Mouse (Mus musculus) layer of hippocampus, postnatal 36 days (tissue): ENCODE measurements at regions not wholly inside any gene's neighbourhood (a gene's known extent, or its start where the extent isn't known, plus 50 kb on each side); places are given as distances from the start of the nearest gene placed in this dataset.

Source experiments
- DNase-seq, 2 experiments: peaks; one replicate each; pipeline ENCODE4 v3.0.0; 2022

DNA sequence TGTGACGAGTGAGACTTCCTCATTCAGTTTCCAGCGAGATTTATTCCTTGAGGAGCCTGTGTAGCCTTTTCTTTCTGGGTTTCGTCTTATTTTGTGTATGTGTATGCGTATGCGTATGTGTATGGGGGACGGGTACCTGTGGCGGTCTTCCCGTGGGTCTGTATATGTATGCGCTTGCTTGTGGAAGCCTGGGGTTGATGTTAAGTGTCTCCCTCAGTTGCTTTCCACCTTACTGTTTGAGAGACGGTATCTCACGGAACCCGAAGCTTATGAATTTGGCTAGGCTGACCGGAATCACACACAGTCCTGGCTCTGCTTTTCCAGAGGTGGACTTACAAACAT, 87.1 kb downstream of the Ankrd50 start:
- no peak for DNase-seq

- no peak for DNase-seq
These were observed 87.7 kb downstream of the Ankrd50 start for GRCm38 (mm10) chr3:38396760-38397614.

DNA sequence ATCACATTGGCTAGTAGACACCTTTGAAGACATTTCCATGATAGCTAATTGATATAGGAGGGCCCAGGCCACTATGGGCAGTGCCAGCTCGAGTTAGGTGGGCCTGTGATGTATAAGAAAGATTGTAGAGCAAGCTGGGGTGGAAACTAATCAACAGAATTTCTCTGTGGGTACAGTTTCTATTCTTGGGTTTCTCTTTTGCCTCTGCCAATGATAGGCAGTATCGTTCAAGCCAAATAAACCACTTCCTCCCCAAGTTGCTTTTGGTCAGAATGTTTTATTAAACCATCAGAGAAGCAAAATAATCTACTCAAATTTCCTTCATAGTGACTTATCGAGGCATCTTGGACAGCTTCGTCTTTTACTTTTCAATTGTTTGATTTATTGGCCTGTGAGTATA, 90.3 kb downstream of the Ankrd50 start:
- no peak for DNase-seq

- DNase-seq = no peak
These were observed 95.0 kb downstream of the Ankrd50 start for GRCm38 (mm10) chr3:38389647-38390046.

GRCm38 (mm10) chr3:38388961-38389360, 95.7 kb downstream of the Ankrd50 start:
- no peak for DNase-seq

DNA sequence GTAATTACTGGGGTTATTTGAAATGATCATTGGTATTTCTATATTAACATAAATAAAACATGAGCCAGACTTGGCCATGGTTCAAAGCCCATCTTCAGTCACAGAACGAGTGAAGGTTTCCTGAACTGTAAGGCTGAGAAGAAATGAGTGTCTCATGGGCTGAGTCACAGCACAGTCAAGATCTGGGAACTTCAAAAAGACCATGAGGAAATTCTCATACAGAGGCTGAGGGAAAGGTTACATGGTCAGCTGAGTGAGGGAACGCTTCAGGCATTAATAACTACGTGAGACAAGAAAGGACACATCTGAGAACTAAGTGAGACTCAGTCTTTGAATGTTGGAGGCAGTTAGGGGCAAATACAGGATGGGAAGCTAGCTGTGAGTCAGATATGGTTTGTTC, 101.9 kb downstream of the Ankrd50 start:
- DNase-seq = no peak

GRCm38 (mm10) chr3:38381623-38382022, 103.0 kb downstream of the Ankrd50 start:
- DNase-seq = no peak

DNA sequence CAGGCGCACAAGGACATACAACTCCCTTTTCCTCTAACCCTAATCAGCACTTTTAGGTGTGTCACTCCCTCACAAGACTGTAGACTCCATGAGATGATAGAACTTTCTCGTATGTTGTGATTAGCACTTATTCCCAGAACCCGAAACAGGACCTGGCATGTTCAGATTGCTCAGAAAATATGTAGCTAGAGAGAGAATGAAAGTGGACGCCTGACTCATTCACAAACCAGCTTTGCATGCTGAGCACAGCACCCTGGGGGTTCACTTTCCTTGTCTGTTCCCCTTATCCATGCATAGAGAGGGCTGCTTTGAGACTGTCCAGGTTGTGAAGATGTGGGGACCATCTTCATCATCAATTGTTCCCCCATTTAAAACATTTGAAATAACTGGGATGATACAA, 111.0 kb downstream of the Ankrd50 start:
- DNase-seq = no peak

- no peak for DNase-seq
These were observed 112.9 kb downstream of the Ankrd50 start for GRCm38 (mm10) chr3:38371702-38372101.

GRCm38 (mm10) chr3:38363888-38364287, 120.8 kb downstream of the Ankrd50 start:
- DNase-seq = no peak

GRCm38 (mm10) chr3:38361411-38361810, 123.2 kb downstream of the Ankrd50 start:
- no peak for DNase-seq

- no peak for DNase-seq
These were observed 123.7 kb downstream of the Ankrd50 start for GRCm38 (mm10) chr3:38360974-38361373.

DNA sequence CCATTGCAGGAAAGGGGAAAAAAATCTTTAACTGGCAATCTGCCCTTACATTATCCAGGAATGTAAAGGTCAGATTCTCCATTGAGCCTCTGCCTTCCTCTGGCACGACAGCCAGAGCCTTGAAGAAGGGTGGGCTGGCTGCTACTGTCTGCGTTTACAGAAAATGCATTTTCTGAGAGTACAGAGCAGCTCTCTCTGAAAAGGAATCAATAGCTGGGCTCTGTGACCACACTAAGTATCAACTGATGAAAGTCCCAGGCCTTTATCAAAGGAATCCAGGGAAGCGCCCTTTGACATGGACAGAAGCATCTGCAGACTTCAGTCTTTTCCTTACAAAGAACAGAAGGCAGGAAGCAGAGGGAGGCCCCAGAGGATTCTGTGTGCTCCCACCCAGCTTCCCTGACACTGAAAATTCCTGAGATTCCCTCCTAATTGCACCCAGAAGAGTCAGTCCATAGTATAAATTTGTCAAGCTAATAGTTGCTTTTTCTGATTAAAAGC, 124.2 kb downstream of the Ankrd50 start:
- DNase-seq = no peak

GRCm38 (mm10) chr3:38357905-38358491, 126.6 kb downstream of the Ankrd50 start:
- no peak for DNase-seq

DNA sequence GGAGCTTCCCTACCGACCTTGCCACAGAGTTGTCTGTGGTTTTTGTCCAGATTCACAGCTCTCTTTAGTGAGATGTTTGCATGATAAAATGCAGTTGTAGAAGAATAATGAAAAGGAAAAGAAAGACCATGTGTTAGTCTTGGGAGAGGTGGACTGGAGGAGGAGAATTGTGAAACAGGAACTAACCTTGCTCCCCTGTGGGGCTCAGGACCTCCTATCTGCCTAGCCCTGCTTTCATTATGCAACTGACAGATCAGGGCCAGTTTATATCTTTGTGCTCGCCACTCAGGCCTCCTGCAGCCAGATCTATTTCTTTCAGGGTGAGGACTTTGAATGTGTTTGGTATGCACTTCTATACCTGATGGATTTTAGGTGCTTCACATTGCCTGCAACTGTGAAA, 140.4 kb downstream of the Ankrd50 start:
- DNase-seq = no peak

DNA sequence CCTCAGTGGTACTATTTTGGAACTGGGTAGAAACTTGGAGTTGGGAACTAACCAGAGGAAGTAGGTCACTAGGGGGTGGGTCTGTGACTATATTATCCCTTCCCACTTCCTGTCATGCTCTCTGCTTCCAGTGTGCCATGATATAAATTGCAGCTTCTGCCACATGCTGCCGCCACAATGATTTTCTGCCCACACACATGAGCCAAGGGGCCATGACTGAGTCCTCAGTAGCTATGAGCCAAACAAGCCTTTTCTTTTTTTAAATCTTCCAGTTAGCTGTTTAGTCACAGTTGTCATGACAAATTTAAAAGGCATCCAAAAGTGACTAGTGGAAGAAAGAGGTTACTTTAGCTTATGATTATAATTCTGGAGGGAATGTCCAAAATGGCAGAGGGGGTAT, 143.0 kb downstream of the Ankrd50 start:
- no peak for DNase-seq

DNA sequence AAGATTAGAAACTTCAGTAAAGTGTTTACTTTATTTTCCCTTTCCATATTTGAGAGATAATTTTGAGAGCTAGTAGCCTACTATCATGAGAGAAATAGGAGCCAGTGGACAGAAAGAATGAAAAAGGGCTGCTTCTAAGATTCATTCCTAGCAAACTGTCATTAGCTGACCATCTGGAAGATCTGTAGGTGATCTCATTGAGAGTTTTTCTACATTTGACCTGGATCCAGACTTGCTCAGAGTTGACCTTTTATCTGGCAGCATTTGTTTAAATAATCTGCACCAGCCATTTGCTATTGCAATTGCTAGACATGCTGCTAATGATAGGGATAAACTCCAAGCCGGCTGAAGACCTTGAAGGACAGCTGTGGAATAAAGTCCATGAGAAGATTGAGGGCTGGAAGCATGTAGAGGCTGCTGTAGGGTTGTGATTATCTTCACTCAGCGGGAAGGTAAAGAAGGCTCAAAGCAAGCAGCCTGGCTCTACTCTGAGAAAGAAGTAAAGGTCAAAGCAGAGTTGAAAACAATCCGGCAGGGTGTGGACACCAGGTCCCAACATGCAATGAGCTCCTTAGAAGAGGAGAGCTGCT, 151.2 kb downstream of the Ankrd50 start:
- DNase-seq = no peak

GRCm38 (mm10) chr3:38331169-38331568, 153.5 kb downstream of the Ankrd50 start:
- DNase-seq = no peak

GRCm38 (mm10) chr3:38327286-38327685, 157.4 kb downstream of the Ankrd50 start:
- no peak for DNase-seq

- no peak for DNase-seq
These were observed 158.4 kb downstream of the Ankrd50 start for GRCm38 (mm10) chr3:38326211-38326610.

DNA sequence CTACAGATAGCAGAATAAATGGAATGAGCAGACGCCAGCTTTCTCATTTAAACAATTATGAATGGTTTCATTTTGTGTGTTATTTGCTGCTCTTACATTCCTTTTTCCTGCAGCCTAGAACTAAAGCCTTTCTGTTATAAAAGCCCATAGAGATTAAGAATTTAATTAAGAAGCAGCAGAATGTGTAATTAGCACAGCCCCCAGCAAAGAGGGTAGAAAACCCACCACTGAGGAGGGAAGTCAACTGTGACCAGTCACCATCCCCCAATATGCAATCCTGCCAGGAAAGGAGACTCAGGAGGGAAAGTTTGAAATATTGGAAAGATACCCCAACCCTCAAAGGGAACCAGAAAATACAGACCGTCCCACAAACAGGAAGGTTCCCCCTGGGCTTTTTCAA, 160.0 kb downstream of the Ankrd50 start:
- no peak for DNase-seq

- no peak for DNase-seq
These were observed 162.2 kb downstream of the Ankrd50 start for GRCm38 (mm10) chr3:38322426-38322825.

DNA sequence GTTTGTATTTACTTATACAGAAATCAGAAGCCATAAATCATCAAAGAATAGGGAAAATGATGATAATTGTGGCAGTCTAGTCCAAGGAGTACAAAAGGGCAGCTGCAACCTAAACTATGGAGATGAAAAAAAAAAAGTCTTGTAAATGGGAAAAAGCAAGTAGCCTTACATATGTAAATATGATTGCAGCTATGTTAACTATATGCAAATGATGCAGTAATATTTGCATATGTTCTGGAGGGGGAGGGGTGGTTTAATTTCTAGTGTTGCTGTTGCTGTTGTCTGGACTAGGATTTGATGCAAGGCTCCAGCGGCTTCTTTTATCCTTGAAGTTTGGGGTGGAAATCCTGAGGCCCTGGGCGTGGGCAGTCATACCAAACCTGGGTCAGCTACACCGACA, 163.0 kb downstream of the Ankrd50 start:
- no peak for DNase-seq

GRCm38 (mm10) chr3:38320998-38321397, 163.6 kb downstream of the Ankrd50 start:
- DNase-seq = no peak
